Mouse (Mus musculus) forebrain, embryonic 15.5 days (tissue): ENCODE data around the gene Fam193a. TPM values are rescaled to one million over a fixed set of nuclear protein-coding genes. Genes with fewer than 3 reads are reported as not detected.

Source experiments
- ATAC-seq: fragments of 200-750 bp; cut with Nextera tagmentation; replicated peaks from 2 replicates; pipeline ENCODE4 v1.8.0; 2017; ENCODE audit warnings: mild to moderate bottlenecking, moderate TSS enrichment, moderate library complexity
- H3K27ac ChIP-seq: fragments of 300-500 bp; sonication (generic); replicated peaks from 2 replicates; pipeline ENCODE4 v1.5.1; 2015; ENCODE audit warnings: mild to moderate bottlenecking, inconsistent platforms
- H3K27me3 ChIP-seq: fragments of 300-500 bp; sonication (generic); 2 replicates; pipeline ENCODE4 v1.6.1; 2015; ENCODE audit warnings: inconsistent platforms
- H3K36me3 ChIP-seq: fragments of 300-500 bp; sonication (generic); 2 replicates; pipeline ENCODE4 v1.6.1; 2015; ENCODE audit warnings: mild to moderate bottlenecking, inconsistent platforms
- H3K4me1 ChIP-seq: fragments of 300-500 bp; sonication (generic); 2 replicates; pipeline ENCODE4 v1.6.1; 2015; ENCODE audit warnings: inconsistent platforms
- H3K4me2 ChIP-seq: fragments of 300-500 bp; sonication (generic); replicated peaks from 2 replicates; pipeline ENCODE4 v1.6.1; 2015; ENCODE audit warnings: mild to moderate bottlenecking, inconsistent platforms
- H3K4me3 ChIP-seq: fragments of 300-500 bp; sonication (generic); 2 replicates; pipeline ENCODE4 v1.5.1; 2015; ENCODE audit warnings: mild to moderate bottlenecking, inconsistent platforms
- H3K9ac ChIP-seq: fragments of 300-500 bp; sonication (generic); replicated peaks from 2 replicates; pipeline ENCODE4 v1.6.1; 2015; ENCODE audit warnings: mild to moderate bottlenecking, inconsistent platforms
- H3K9me3 ChIP-seq: fragments of 300-500 bp; sonication (generic); 2 replicates; pipeline ENCODE4 v1.6.1; 2016; ENCODE audit warnings: inconsistent platforms
- WGBS: fragments of 180-500 bp; shearing (Covaris S2); methylation state at CpG from one replicate; pipeline ENCODE4 v1.1.7; 2015; ENCODE audit warnings: mixed read lengths; 5-methylcytosine and 5-hydroxymethylcytosine counted together
- polyA plus RNA-seq: library from polyadenylated mRNA; unstranded; fragments of >200 nt; fragmentation: Nextera tagmentation; extraction: Ambion mirVana; gene quantifications from 2 replicates; pipeline ENCODE4 v1.2.1, GENCODE M21; 2015

Fam193a gene
- polyA plus RNA-seq, 1 experiment from 2014 or later: 16.7 TPM

DNA sequence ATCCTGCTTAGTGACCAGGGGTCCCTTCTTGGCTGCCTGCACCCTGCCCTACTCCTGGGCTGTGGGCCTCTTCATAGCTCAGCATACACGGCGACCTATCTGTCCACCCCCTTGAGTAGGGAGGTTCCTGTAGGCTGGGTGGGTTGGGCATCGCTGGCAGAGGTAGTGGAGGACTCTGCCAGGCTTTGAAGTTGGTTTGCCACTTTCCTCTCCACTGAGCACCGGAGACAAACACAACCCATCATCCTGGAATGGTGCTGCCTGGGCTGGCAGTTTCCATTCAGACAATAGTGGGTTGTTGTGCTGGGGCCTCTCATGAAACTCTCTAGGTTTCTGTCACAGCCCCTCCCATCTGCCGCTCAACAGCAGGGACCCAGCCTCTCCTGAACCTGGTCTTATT is 160.4 kb downstream of the Fam193a start:
- WGBS: 66% methylated on average over 5 of the region's 5 CpGs
- no peaks in the 10 kb centered on the region for H3K4me1 ChIP-seq
- H3K27ac ChIP-seq: no peak overlapping the region
- H3K4me2 ChIP-seq: no peak overlapping the region
- no peak overlapping the region for H3K4me3 ChIP-seq
- no peaks in the 10 kb centered on the region for H3K27me3 ChIP-seq
- H3K9ac ChIP-seq: no peak overlapping the region
- no peak for ATAC-seq
- H3K36me3 ChIP-seq: no peaks in the 10 kb centered on the region
- no peaks in the 10 kb centered on the region for H3K9me3 ChIP-seq

DNA sequence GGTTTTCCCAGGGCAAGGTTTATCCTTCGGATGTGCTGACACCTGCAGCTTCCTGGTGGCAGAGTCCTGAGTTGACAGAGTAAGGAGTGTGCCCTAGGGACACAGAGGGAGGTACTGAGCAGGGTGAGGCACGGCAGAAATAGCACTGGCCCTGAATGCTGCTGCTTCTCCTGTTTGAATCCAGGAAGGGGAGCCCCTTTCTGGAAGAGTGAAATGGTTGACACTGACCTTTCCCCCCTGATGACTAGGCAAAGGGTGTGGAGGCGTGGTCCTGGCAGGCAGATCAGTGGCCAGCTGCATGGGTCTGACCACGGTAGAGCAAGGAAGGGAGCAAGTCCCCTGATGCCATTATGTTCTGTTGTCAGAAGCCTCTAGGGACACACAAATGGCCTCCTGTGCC is 161.0 kb downstream of the Fam193a start:
- no peak overlapping the region for H3K9ac ChIP-seq

DNA sequence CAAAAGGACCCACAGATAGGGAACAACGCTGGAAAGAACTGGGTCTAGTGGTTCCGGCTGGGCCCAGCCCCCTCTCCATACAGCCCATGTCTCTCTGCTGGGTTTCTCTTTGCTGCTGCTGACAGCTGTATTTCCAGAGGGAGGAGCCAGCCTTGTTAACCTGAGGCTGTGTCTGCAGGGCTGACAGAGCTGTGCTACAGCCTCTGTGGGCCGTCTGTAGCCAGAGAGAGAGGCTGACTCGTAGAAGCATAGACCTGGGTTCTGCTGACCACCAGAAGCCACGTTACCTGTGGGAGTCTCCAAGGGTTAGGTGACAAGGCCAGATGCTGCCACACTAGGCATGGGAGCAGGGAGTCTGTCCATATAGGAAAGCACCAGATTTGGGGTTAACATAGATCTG is 163.3 kb downstream of the Fam193a start:
- no peaks in the 10 kb centered on the region for H3K36me3 ChIP-seq
- H3K9ac ChIP-seq: no peak overlapping the region
- no peaks in the 10 kb centered on the region for H3K27me3 ChIP-seq
- H3K4me1 ChIP-seq: no peaks in the 10 kb centered on the region
- 74% methylated on average over 5 of the region's 5 CpGs for WGBS
- no peak overlapping the region for H3K27ac ChIP-seq
- no peak overlapping the region for H3K4me3 ChIP-seq
- no peak overlapping the region for H3K4me2 ChIP-seq
- no peak for ATAC-seq
- no peaks in the 10 kb centered on the region for H3K9me3 ChIP-seq

More for the DNA sequence above, 161.0 kb downstream of the Fam193a start:
- 67% methylated on average over 4 of the region's 4 CpGs for WGBS
- no peak for ATAC-seq
- Histone ChIP-seq H3K36me3 (no peaks in the 10 kb centered on the region), H3K4me2 (no peak overlapping the region), H3K4me1 (no peaks in the 10 kb centered on the region), H3K27me3 (no peaks in the 10 kb centered on the region), H3K9me3 (no peaks in the 10 kb centered on the region), H3K4me3 (no peak overlapping the region), H3K27ac (no peak overlapping the region)

DNA sequence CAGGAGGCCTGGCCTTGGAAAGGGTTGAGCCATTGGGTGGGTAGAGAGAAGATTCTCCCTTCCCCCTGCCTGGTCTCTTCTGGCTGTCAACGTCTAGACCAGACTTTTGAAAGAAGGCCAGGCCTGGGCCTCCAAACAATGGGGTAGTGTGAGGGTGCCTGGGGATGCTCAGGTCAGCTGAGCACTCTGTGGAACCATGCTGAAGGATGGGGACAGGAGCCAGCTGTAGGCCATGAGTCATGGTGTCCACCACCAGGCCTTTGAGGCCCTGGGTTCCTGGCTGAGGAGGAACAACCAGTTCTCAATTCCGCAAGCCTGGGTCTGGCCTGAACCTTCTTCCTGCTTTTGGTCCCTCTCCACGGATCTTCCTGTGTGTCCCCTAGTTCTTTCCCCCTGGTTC is 164.1 kb downstream of the Fam193a start:
- 67% methylated on average over 3 of the region's 3 CpGs for WGBS
- no peak for ATAC-seq
- H3K4me1 ChIP-seq: no peaks in the 10 kb centered on the region
- H3K27me3 ChIP-seq: no peaks in the 10 kb centered on the region
- H3K9me3 ChIP-seq: no peaks in the 10 kb centered on the region
- H3K27ac ChIP-seq: no peak overlapping the region
- no peaks in the 10 kb centered on the region for H3K36me3 ChIP-seq
- H3K9ac ChIP-seq: no peak overlapping the region
- H3K4me3 ChIP-seq: no peak overlapping the region
- H3K4me2 ChIP-seq: no peak overlapping the region

DNA sequence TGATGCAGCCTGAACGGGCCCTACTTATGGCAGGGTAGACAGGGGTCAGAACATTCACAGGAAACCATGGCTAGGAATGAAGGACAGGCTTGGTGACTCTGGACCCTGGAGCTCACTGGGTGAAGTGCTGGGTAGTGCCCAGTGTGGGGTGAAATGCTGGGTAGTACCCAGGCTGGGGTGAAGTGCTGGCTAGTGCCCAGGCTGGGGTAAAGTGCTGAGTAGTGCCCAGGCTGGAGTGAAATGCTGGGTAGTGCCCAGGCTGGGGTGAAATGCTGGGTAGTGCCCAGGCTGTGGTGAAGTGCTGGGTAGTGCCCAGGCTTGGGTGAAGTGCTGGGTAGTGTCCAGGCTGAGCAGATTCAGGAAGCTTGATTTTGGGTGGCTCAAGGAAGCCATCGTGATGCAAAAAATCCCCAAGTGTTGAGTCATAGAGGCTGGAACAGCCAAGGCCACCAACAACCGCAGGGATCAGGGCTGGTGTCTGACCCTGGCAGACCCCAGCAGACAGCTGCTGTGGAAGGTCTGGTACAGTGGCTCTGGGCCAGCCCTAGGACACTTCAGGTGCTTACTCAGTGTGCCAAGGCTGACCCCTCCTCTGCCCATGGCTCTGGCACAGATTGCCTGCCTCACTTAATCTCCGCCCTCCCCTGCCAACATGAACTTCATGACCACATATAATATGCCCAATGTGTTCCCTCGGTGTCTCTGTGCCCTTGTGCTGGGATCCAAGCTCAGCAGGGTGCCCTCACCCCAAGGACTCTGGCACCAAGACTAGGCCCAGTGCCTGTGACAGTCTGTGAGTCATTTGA is 165.2 kb downstream of the Fam193a start:
- no peak for ATAC-seq
- H3K27me3 ChIP-seq: no peaks in the 10 kb centered on the region
- H3K9ac ChIP-seq: no peak overlapping the region
- H3K4me3 ChIP-seq: no peak overlapping the region
- no peaks in the 10 kb centered on the region for H3K9me3 ChIP-seq
- no peak overlapping the region for H3K4me2 ChIP-seq
- 81% methylated on average over 5 of the region's 5 CpGs for WGBS
- H3K4me1 ChIP-seq: no peaks in the 10 kb centered on the region
- H3K36me3 ChIP-seq: no peaks in the 10 kb centered on the region
- H3K27ac ChIP-seq: no peak overlapping the region

DNA sequence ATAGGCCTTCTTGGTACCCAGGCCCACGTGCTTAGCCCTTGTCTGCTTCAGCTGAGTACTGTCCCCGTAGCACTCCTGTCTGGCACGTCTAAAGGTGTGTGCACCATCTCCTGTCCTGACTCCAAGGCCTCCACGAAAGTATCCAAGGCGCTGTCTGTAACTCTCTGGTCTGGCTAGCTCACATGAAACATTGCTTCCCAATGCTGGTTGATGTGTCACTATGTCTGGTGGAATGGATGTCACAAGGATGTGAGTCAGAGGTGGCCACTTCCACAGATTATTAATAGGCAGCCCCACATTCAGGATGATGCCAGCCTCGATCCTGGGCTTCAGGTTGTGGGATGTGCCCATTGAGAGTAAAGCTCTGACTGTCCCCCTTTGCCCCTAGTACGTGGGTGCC is 166.1 kb downstream of the Fam193a start:
- Histone ChIP-seq H3K4me3 (no peak overlapping the region), H3K27ac (no peak overlapping the region), H3K9ac (no peak overlapping the region), H3K4me2 (no peak overlapping the region), H3K4me1 (no peaks in the 10 kb centered on the region), H3K27me3 (no peaks in the 10 kb centered on the region), H3K9me3 (no peaks in the 10 kb centered on the region), H3K36me3 (no peaks in the 10 kb centered on the region)
- WGBS: 86% methylated on average over 7 of the region's 7 CpGs
- no peak for ATAC-seq

Other genes with a start within 250 kb of the Fam193a start
- 0.19 and 0.34 TPM in 2 replicates for gene Poln, start 200.5 kb upstream of the Fam193a start, polyA plus RNA-seq
- gene Haus3, start 200.4 kb upstream of the Fam193a start, polyA plus RNA-seq: 19.1 and 20.9 TPM in 2 replicates
- gene Mxd4, start 182.2 kb upstream of the Fam193a start, polyA plus RNA-seq: 40.5 and 44.5 TPM in 2 replicates
- gene Zfyve28, start 81.5 kb upstream of the Fam193a start, polyA plus RNA-seq: 4.7 and 5.3 TPM in 2 replicates
- gene Cfap99, start 81.3 kb upstream of the Fam193a start, polyA plus RNA-seq: 0.09 TPM in 1 of 2 replicates, not detected in the other
- gene Rnf4, start 33.6 kb upstream of the Fam193a start, polyA plus RNA-seq: 139 and 143 TPM in 2 replicates
- 6.4 and 7.0 TPM in 2 replicates for gene Tnip2, start 144.1 kb downstream of the Fam193a start, polyA plus RNA-seq
- 21.2 and 24.4 TPM in 2 replicates for gene Sh3bp2, start 155.9 kb downstream of the Fam193a start, polyA plus RNA-seq
- 205 and 222 TPM in 2 replicates for gene Add1, start 203.7 kb downstream of the Fam193a start, polyA plus RNA-seq